Mouse (Mus musculus): Measurements from ENCODE around the gene Arid3a. TPM values are rescaled to one million over a fixed set of nuclear protein-coding genes. Genes with fewer than 3 reads are reported as not detected.

Gene Arid3a
- polyA plus RNA-seq, 1 experiment: 36.5 TPM

GRCm38 (mm10) chr10:79970415-79971182, 43.8 kb downstream of the Arid3a start, which contains the start of gene Grin3b:
Grin3b (plus strand) TSS chr10:79970715.
- TF ChIP-seq POLR2A (IDR thresholded peaks at IDR 0.05; ENCODE audit: insufficient read depth, low read length): no peak
- peak within 1 kb of the TSS; percentile 44 for H3K4me3 ChIP-seq (ENCODE audit: low read depth, low read length)
- H3K9me3 ChIP-seq (replicated peaks; ENCODE audit: control insufficient read depth, insufficient read depth, low read length, poor library complexity, severe bottlenecking): no peaks in the 10 kb centered on the region
- no peaks in the 10 kb centered on the region for H3K27me3 ChIP-seq (ENCODE audit: control insufficient read depth, insufficient read depth, low read length, poor library complexity, severe bottlenecking)
- H3K4me1 ChIP-seq (ENCODE audit: control insufficient read depth, insufficient read depth, low read length): no peaks in the 10 kb centered on the region
- H3K36me3 ChIP-seq (ENCODE audit: control insufficient read depth, insufficient read depth, low read length, poor library complexity, severe bottlenecking): peaks cover 9% of the 10 kb centered on the region; the same call in 1 of the 2 replicates
- H3K27ac ChIP-seq (ENCODE audit: insufficient read depth, low read length): no peak within 1 kb of the TSS
- peak within 1 kb of the TSS; percentile 62 for H3K9ac ChIP-seq (ENCODE audit: low read depth, poor library complexity, severe bottlenecking)

DNA sequence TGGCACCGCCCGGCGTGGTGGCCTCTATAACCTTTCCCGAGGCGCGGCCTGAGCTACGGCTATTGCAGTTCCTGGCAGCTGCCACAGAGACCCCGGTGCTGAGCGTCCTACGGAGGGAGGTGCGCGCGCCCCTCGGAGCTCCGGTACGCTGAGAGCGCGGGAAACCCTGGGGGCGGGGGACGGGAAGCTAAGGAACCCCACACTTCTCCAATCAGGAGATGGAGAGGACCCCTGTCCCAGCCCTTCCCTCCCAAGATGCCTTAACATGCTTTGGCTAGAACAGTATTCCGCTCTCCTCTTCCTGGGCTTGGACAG, 44.3 kb downstream of the Arid3a start:
- Histone ChIP-seq H3K27ac (ENCODE audit: insufficient read depth, low read length) (no peak overlapping the region), H3K36me3 (ENCODE audit: control insufficient read depth, insufficient read depth, low read length, poor library complexity, severe bottlenecking) (peaks cover 9% of the 10 kb centered on the region; the same call in 1 of the 2 replicates), H3K27me3 (ENCODE audit: control insufficient read depth, insufficient read depth, low read length, poor library complexity, severe bottlenecking) (no peaks in the 10 kb centered on the region)

GRCm38 (mm10) chr10:79972831-79973230, 46.0 kb downstream of the Arid3a start:
- H3K36me3 ChIP-seq (ENCODE audit: control insufficient read depth, insufficient read depth, low read length, poor library complexity, severe bottlenecking): no peaks in the 10 kb centered on the region
- no peaks in the 10 kb centered on the region for H3K4me1 ChIP-seq (ENCODE audit: control insufficient read depth, insufficient read depth, low read length)
- no peak overlapping the region for H3K4me3 ChIP-seq (ENCODE audit: low read depth, low read length)
- H3K9me3 ChIP-seq (replicated peaks; ENCODE audit: control insufficient read depth, insufficient read depth, low read length, poor library complexity, severe bottlenecking): no peaks in the 10 kb centered on the region
- H3K9ac ChIP-seq (ENCODE audit: low read depth, poor library complexity, severe bottlenecking): no peak overlapping the region
- H3K27ac ChIP-seq (ENCODE audit: insufficient read depth, low read length): no peak overlapping the region
- no peaks in the 10 kb centered on the region for H3K27me3 ChIP-seq (ENCODE audit: control insufficient read depth, insufficient read depth, low read length, poor library complexity, severe bottlenecking)
- TF ChIP-seq CTCF (IDR thresholded peaks at IDR 0.05; ENCODE audit: low read depth, low read length): no peak
- TF ChIP-seq POLR2A (IDR thresholded peaks at IDR 0.05; ENCODE audit: insufficient read depth, low read length): no peak

More for the DNA sequence above, 44.3 kb downstream of the Arid3a start:
- peak overlapping the region; percentile 62 for H3K9ac ChIP-seq (ENCODE audit: low read depth, poor library complexity, severe bottlenecking)
- no peak for TF ChIP-seq POLR2A (IDR thresholded peaks at IDR 0.05; ENCODE audit: insufficient read depth, low read length)
- no peak for TF ChIP-seq EP300 (IDR thresholded peaks at IDR 0.05; ENCODE audit: insufficient read depth, low read depth, low read length)
- TF ChIP-seq CTCF (IDR thresholded peaks at IDR 0.05; ENCODE audit: low read depth, low read length): no peak
- no peaks in the 10 kb centered on the region for H3K4me1 ChIP-seq (ENCODE audit: control insufficient read depth, insufficient read depth, low read length)
- H3K9me3 ChIP-seq (replicated peaks; ENCODE audit: control insufficient read depth, insufficient read depth, low read length, poor library complexity, severe bottlenecking): no peaks in the 10 kb centered on the region
- peak overlapping the region; percentile 44 for H3K4me3 ChIP-seq (ENCODE audit: low read depth, low read length)

- no peak overlapping the region for H3K27ac ChIP-seq (ENCODE audit: insufficient read depth, low read length)
- H3K4me3 ChIP-seq (ENCODE audit: low read depth, low read length): no peak overlapping the region
- no peaks in the 10 kb centered on the region for H3K9me3 ChIP-seq (replicated peaks; ENCODE audit: control insufficient read depth, insufficient read depth, low read length, poor library complexity, severe bottlenecking)
- H3K27me3 ChIP-seq (ENCODE audit: control insufficient read depth, insufficient read depth, low read length, poor library complexity, severe bottlenecking): no peaks in the 10 kb centered on the region
- no peaks in the 10 kb centered on the region for H3K4me1 ChIP-seq (ENCODE audit: control insufficient read depth, insufficient read depth, low read length)
- TF ChIP-seq CTCF (IDR thresholded peaks at IDR 0.05; ENCODE audit: low read depth, low read length): no peak
- TF ChIP-seq EP300 (IDR thresholded peaks at IDR 0.05; ENCODE audit: insufficient read depth, low read depth, low read length): no peak
- no peak for TF ChIP-seq POLR2A (IDR thresholded peaks at IDR 0.05; ENCODE audit: insufficient read depth, low read length)
- H3K9ac ChIP-seq (ENCODE audit: low read depth, poor library complexity, severe bottlenecking): no peak overlapping the region
- no peaks in the 10 kb centered on the region for H3K36me3 ChIP-seq (ENCODE audit: control insufficient read depth, insufficient read depth, low read length, poor library complexity, severe bottlenecking)
These were observed 47.2 kb downstream of the Arid3a start for GRCm38 (mm10) chr10:79974087-79974486.

DNA sequence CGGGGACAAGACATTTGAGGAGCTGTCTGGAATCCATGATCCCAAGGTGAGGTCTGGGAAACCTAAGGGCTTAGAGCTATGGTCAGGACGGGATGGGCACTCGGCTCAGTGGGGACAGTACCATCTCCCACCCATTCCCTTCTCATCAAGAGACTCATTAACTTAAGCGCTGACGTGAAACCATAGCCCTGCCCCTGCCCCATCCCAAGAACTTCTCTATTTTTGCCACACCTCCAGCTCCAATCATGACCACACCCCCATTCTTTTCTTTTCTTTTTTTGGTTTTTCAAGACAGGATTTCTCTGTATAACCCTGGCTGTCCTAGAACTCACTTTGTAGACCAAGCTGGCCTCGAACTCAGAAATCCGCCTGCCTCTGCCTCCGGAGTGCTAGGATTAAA, 47.8 kb downstream of the Arid3a start:
- no peaks in the 10 kb centered on the region for H3K36me3 ChIP-seq (ENCODE audit: control insufficient read depth, insufficient read depth, low read length, poor library complexity, severe bottlenecking)
- TF ChIP-seq EP300 (IDR thresholded peaks at IDR 0.05; ENCODE audit: insufficient read depth, low read depth, low read length) (no peak), POLR2A (IDR thresholded peaks at IDR 0.05; ENCODE audit: insufficient read depth, low read length) (no peak), CTCF (IDR thresholded peaks at IDR 0.05; ENCODE audit: low read depth, low read length) (no peak)
- no peak overlapping the region for H3K27ac ChIP-seq (ENCODE audit: insufficient read depth, low read length)
- H3K4me3 ChIP-seq (ENCODE audit: low read depth, low read length): no peak overlapping the region
- no peaks in the 10 kb centered on the region for H3K9me3 ChIP-seq (replicated peaks; ENCODE audit: control insufficient read depth, insufficient read depth, low read length, poor library complexity, severe bottlenecking)
- no peak overlapping the region for H3K9ac ChIP-seq (ENCODE audit: low read depth, poor library complexity, severe bottlenecking)
- H3K27me3 ChIP-seq (ENCODE audit: control insufficient read depth, insufficient read depth, low read length, poor library complexity, severe bottlenecking): no peaks in the 10 kb centered on the region
- H3K4me1 ChIP-seq (ENCODE audit: control insufficient read depth, insufficient read depth, low read length): no peaks in the 10 kb centered on the region

- Histone ChIP-seq H3K4me1 (ENCODE audit: control insufficient read depth, insufficient read depth, low read length) (no peaks in the 10 kb centered on the region), H3K4me3 (ENCODE audit: low read depth, low read length) (peak overlapping the region; percentile 31), H3K9ac (ENCODE audit: low read depth, poor library complexity, severe bottlenecking) (peak overlapping the region; percentile 21; the same call in 1 of the 2 replicates), H3K27me3 (ENCODE audit: control insufficient read depth, insufficient read depth, low read length, poor library complexity, severe bottlenecking) (no peaks in the 10 kb centered on the region), H3K36me3 (ENCODE audit: control insufficient read depth, insufficient read depth, low read length, poor library complexity, severe bottlenecking) (no peaks in the 10 kb centered on the region), H3K9me3 (replicated peaks; ENCODE audit: control insufficient read depth, insufficient read depth, low read length, poor library complexity, severe bottlenecking) (no peaks in the 10 kb centered on the region), H3K27ac (ENCODE audit: insufficient read depth, low read length) (no peak overlapping the region)
- TF ChIP-seq POLR2A (IDR thresholded peaks at IDR 0.05; ENCODE audit: insufficient read depth, low read length) (no peak), EP300 (IDR thresholded peaks at IDR 0.05; ENCODE audit: insufficient read depth, low read depth, low read length) (no peak), CTCF (IDR thresholded peaks at IDR 0.05; ENCODE audit: low read depth, low read length) (no peak)
These were observed 49.4 kb downstream of the Arid3a start for GRCm38 (mm10) chr10:79976071-79976721.
